Mouse (Mus musculus): ENCODE measurements at regions not wholly inside any gene's neighbourhood (a gene's known extent, or its start where the extent isn't known, plus 50 kb on each side); places are given as distances from the start of the nearest gene placed in this dataset.

DNA sequence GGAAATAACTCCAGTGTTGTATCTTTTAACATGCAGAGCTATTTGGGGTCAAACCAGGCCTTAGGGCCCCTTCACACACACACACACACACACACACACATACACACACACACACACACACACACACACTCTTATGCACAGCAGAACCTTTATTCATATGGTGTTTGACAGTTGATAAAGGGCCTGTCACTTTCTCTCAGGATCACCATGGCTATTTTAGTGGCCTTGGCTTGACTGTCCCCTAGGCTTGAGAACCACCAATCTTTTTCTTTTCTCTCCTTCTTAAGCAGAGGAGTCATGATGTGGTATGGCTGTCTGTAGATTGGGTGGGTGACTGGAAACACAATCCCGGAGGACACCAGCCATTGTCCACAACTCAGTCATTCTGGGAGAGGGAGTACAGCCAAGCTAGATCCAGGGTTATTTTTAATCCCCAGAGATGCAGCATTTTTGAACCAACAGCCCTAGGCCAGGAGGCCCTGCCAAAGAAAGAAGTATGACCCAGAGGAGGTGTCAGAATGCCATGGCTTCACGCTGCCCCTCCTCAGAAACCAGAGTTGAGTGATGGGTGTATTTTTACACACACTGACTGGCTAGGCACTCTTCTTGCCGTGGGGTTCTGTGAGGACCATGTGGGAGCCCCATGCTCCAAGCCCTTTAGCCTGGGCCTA, 111.7 kb upstream of the Tpm1 start:
- TF ChIP-seq CTCF (IDR thresholded peaks at IDR 0.05; ENCODE audit: low read depth) (no peak), EP300 (optimal IDR thresholded peaks at IDR 0.05) (no peak)

Data from stomach, postnatal 0 days (tissue).